In genomic region chr3:149220304-149220951, GRCm38 (mm10) we compare ENCODE assay signal across 9 mouse cellular contexts.
DNase-seq lines count a peak whose midpoint lies in the region; ATAC-seq lines count a peak whose summit lies in the region.
"Had no signal": no experiment of that assay in that cellular context is flagged by ENCODE, and none has a peak within 500 bp of the region (broad histone marks: within the 10 kb centered on the region; RNA-seq: fewer than 3 reads in every experiment).

No protein-coding gene starts in this region.

- H3K36me3 ChIP-seq in hindbrain, embryonic 10.5 days, result no peaks in the 10 kb centered on the region
- no peaks in the 10 kb centered on the region for H3K36me3 ChIP-seq in hindbrain, embryonic 14.5 days (replicated peaks; ENCODE audit: control insufficient read depth, insufficient read depth)
- no peaks in the 10 kb centered on the region for H3K36me3 ChIP-seq in liver, embryonic 12.5 days

- H3K4me3 ChIP-seq in hindbrain, embryonic 10.5 days, result no peak overlapping the region
- H3K4me3 ChIP-seq in hindbrain, embryonic 14.5 days (replicated peaks; ENCODE audit: low read length), result no peak overlapping the region
- no peak overlapping the region for H3K4me3 ChIP-seq in brown adipose tissue, adult 24 weeks (ENCODE audit: insufficient read depth, low read depth, low read length)
- H3K4me3 ChIP-seq in liver, embryonic 12.5 days, result no peak overlapping the region

- H3K9ac ChIP-seq in hindbrain, embryonic 14.5 days, result no peak overlapping the region
- H3K9ac ChIP-seq in liver, embryonic 12.5 days, result no peak overlapping the region
- H3K9ac ChIP-seq: liver, embryonic 14.5 days had no signal

- H3K4me1 ChIP-seq in hindbrain, embryonic 10.5 days (replicated peaks), result peaks cover 16% of the 10 kb centered on the region
- H3K4me1 ChIP-seq in hindbrain, embryonic 14.5 days (replicated peaks; ENCODE audit: control insufficient read depth, insufficient read depth, low read length), result no peaks in the 10 kb centered on the region; the same call in 1 of the 2 replicates
- H3K4me1 ChIP-seq in brown adipose tissue, adult 24 weeks (ENCODE audit: control insufficient read depth, insufficient read depth, insufficient read length, low read length), result peaks cover 8% of the 10 kb centered on the region; the same call in 1 of the 2 replicates
- H3K4me1 ChIP-seq in liver, embryonic 12.5 days, result peaks cover 20% of the 10 kb centered on the region

- peak overlapping the region; percentile 62; the same call in 1 of the 2 replicates for H3K27ac ChIP-seq in hindbrain, embryonic 10.5 days
- H3K27ac ChIP-seq in hindbrain, embryonic 14.5 days, result no peak overlapping the region
- peak overlapping the region; percentile 79 for H3K27ac ChIP-seq in brown adipose tissue, adult 24 weeks (replicated peaks; ENCODE audit: low read depth, low read length)
- 0 out of 2 replicates have a peak overlapping the region, but pooled peaks have one; percentile 4 for H3K27ac ChIP-seq in liver, embryonic 12.5 days
- H3K27ac ChIP-seq: liver, embryonic 14.5 days had no signal

- DNase-seq in hindbrain, embryonic 10.5 days (ENCODE audit: low spot score), result no peak
- DNase-seq in hindbrain, embryonic 14.5 days (ENCODE audit: low spot score), result no peak
- DNase-seq in heart, postnatal 36 days, result peak; percentile 24 to 33
- no peak for DNase-seq in layer of hippocampus, adult 11-12 months (ENCODE audit: low spot score)
- no peak for DNase-seq in thymus, postnatal 14 days
- DNase-seq in urinary bladder, postnatal 25 days (ENCODE audit: low spot score), result no peak

- H3K9me3 ChIP-seq in hindbrain, embryonic 10.5 days, result no peaks in the 10 kb centered on the region
- no peaks in the 10 kb centered on the region for H3K9me3 ChIP-seq in hindbrain, embryonic 14.5 days (ENCODE audit: control insufficient read depth, low read length)
- H3K9me3 ChIP-seq in liver, embryonic 12.5 days (replicated peaks), result no peaks in the 10 kb centered on the region

- intact Hi-C loops in heart, postnatal 36 days (cut with DNase I), result loop anchor here (5.0 kb wide), 1 partner anchor 127 kb away; no protein-coding TSS in a partner anchor

- H3K4me2 ChIP-seq in hindbrain, embryonic 14.5 days (replicated peaks), result no peak overlapping the region
- H3K4me2 ChIP-seq in liver, embryonic 12.5 days, result no peak overlapping the region

- WGBS in hindbrain, embryonic 10.5 days, result 34% methylated on average over 8 of the region's 8 CpGs
- WGBS in hindbrain, embryonic 14.5 days, result 44% methylated on average over 8 of the region's 8 CpGs
- WGBS in liver, embryonic 12.5 days (ENCODE audit: insufficient replicate concordance), result 59% methylated on average over 8 of the region's 8 CpGs

- ATAC-seq in hindbrain, embryonic 14.5 days (ENCODE audit: low FRiP score), result no peak
- ATAC-seq in liver, embryonic 12.5 days, result peak; percentile 46; the same call in 1 of the 2 replicates

- peaks cover 4% of the 10 kb centered on the region for H3K27me3 ChIP-seq in hindbrain, embryonic 10.5 days (ENCODE audit: insufficient read depth, poor library complexity, severe bottlenecking)
- H3K27me3 ChIP-seq in hindbrain, embryonic 14.5 days (ENCODE audit: control insufficient read depth, insufficient read depth, low read length), result no peaks in the 10 kb centered on the region
- H3K27me3 ChIP-seq in liver, embryonic 12.5 days (replicated peaks), result no peaks in the 10 kb centered on the region

Comparison
In these comparisons a context has a peak if more than half of its experiments do, and no peak if none do; other contexts are left out.
1. DNase-seq: peak in heart, postnatal 36 days (2 of 2); none in hindbrain, embryonic 10.5 days (single experiment), hindbrain, embryonic 14.5 days (single experiment), layer of hippocampus, adult 11-12 months (single experiment), thymus, postnatal 14 days (single experiment) and urinary bladder, postnatal 25 days (single experiment).